ENCODE assay signal across 14 mouse cellular contexts in genomic region chr6:135188629-135189028, GRCm38 (mm10).
"Had no signal": no experiment of that assay in that cellular context is flagged by ENCODE, and none has a peak within 500 bp of the region (broad histone marks: within the 10 kb centered on the region; RNA-seq: fewer than 3 reads in every experiment).

No protein-coding gene starts in this region.

- H3K4me2 ChIP-seq: kidney, embryonic 15.5 days; liver, embryonic 11.5 days; liver, embryonic 15.5 days; midbrain, embryonic 12.5 days; neural tube, embryonic 12.5 days had no signal

- H3K36me3 ChIP-seq: kidney, embryonic 15.5 days; limb, embryonic 10.5 days; midbrain, embryonic 12.5 days; neural tube, embryonic 12.5 days had no signal

- DNase-seq: kidney, adult 18-20 months; kidney, postnatal 25 days; lung, adult 2 months; retina, postnatal 1 day; right cerebral cortex, postnatal 4 days; thymus, postnatal 36 days had no signal

- H3K9me3 ChIP-seq: kidney, embryonic 15.5 days; limb, embryonic 10.5 days; liver, embryonic 15.5 days; midbrain, embryonic 12.5 days; neural tube, embryonic 12.5 days had no signal

- H3K9ac ChIP-seq: kidney, embryonic 15.5 days; liver, embryonic 15.5 days; midbrain, embryonic 12.5 days; neural tube, embryonic 12.5 days had no signal

- H3K27ac ChIP-seq: kidney, embryonic 15.5 days; left cerebral cortex, adult 2 months; limb, embryonic 10.5 days; liver, embryonic 15.5 days; midbrain, embryonic 12.5 days; neural tube, embryonic 12.5 days had no signal

- H3K27me3 ChIP-seq: kidney, embryonic 15.5 days; liver, embryonic 15.5 days; midbrain, embryonic 12.5 days; neural tube, embryonic 12.5 days had no signal

- H3K4me3 ChIP-seq: kidney, embryonic 15.5 days; left cerebral cortex, adult 2 months; limb, embryonic 10.5 days; liver, embryonic 15.5 days; midbrain, embryonic 12.5 days; neural tube, embryonic 12.5 days had no signal

- ATAC-seq: lung, postnatal 0 days had no signal
